Mouse (Mus musculus) ES-E14 (cell line): ENCODE measurements around the gene Trpv1. TPM values are rescaled to one million over a fixed set of nuclear protein-coding genes. Genes with fewer than 3 reads are reported as not detected.

Source experiments
- DNase-seq: peaks from one replicate; pipeline ENCODE4 v3.0.0-alpha.2; 2013; ENCODE audit warnings: low read depth, low spot score
- H3K27ac ChIP-seq: 2 replicates; pipeline ENCODE4 v1.5.1; 2012; ENCODE audit warnings: low read depth, mild to moderate bottlenecking, low read length, moderate library complexity, mixed read lengths; ENCODE audit not compliant: poor library complexity, insufficient read depth, severe bottlenecking
- H3K36me3 ChIP-seq: 2 replicates; pipeline ENCODE4 v1.6.1; 2012; ENCODE audit warnings: mild to moderate bottlenecking, low read length, moderate library complexity, mixed read lengths; ENCODE audit not compliant: control insufficient read depth, poor library complexity, insufficient read depth, severe bottlenecking
- H3K4me1 ChIP-seq, 2 experiments: fragments of 150-350 bp in 1 of 2; sonication (generic) in 1 of 2; 2 replicates each; pipeline ENCODE4 v1.6.1; 2012; ENCODE audit warnings: low read length in 2 of 2, mild to moderate bottlenecking in 1 of 2, mixed read lengths in 1 of 2; ENCODE audit not compliant: control insufficient read depth in 2 of 2, insufficient read depth in 2 of 2, poor library complexity in 1 of 2
- H3K4me3 ChIP-seq, 2 experiments: fragments of 150-350 bp in 1 of 2; sonication (generic) in 1 of 2; 2 replicates each; pipeline ENCODE4 v1.5.1; 2012; ENCODE audit warnings: low read length in 2 of 2, low read depth in 1 of 2, mild to moderate bottlenecking in 1 of 2, mixed read lengths in 1 of 2; ENCODE audit not compliant: insufficient read depth in 1 of 2, poor library complexity in 1 of 2, severe bottlenecking in 1 of 2
- H3K9ac ChIP-seq: 2 replicates; pipeline ENCODE4 v1.6.1; 2012; ENCODE audit warnings: low read depth, mild to moderate bottlenecking, low read length, mixed read lengths; ENCODE audit not compliant: poor library complexity, insufficient read depth, severe bottlenecking
- H3K9me3 ChIP-seq: fragments of 150-350 bp; sonication (generic); 2 replicates; pipeline ENCODE4 v1.6.1; 2012; ENCODE audit warnings: low read depth, mild to moderate bottlenecking, low read length; ENCODE audit not compliant: control insufficient read depth, insufficient read depth
- CHD2 ChIP-seq: IDR thresholded peaks from 2 replicates; pipeline ENCODE4 v1.6.1; 2014; ENCODE audit warnings: mild to moderate bottlenecking, low read depth, low read length, inconsistent platforms
- HCFC1 ChIP-seq: IDR thresholded peaks from 2 replicates; pipeline ENCODE4 v1.6.1; 2012; ENCODE audit warnings: low read length, inconsistent platforms, borderline replicate concordance; ENCODE audit not compliant: insufficient read depth
- MAFK ChIP-seq: IDR thresholded peaks from 2 replicates; pipeline ENCODE4 v1.6.1; 2014; ENCODE audit warnings: mild to moderate bottlenecking, low read depth, low read length, inconsistent platforms; ENCODE audit not compliant: insufficient read depth
- ZC3H11A ChIP-seq: IDR thresholded peaks from 2 replicates; pipeline ENCODE4 v1.6.1; 2012; ENCODE audit warnings: low read depth, mild to moderate bottlenecking, inconsistent platforms, low read length, borderline replicate concordance
- ZNF384 ChIP-seq: IDR thresholded peaks from 2 replicates; pipeline ENCODE4 v1.6.1; 2012; ENCODE audit warnings: low read depth, low read length, inconsistent platforms
- in situ Hi-C, 2 experiments: fragments of 600-800 bp; cut with MboI; formaldehyde crosslinking; loops; one replicate each; pipeline ENCODE4 v1.15.1; 2025; ENCODE audit warnings: low sequenced_read_pairs in 2 of 2, inconsistent platforms in 1 of 2; ENCODE audit not compliant: unreplicated experiment in 2 of 2
- total RNA-seq: library from RNA; depleted of rRNA; stranded (reverse); fragments of 300-350 nt; gene quantifications from 2 replicates; pipeline ENCODE4 v1.2.3, GENCODE M21; 2012; rRNA removed

Trpv1 gene
- 0.16 and 0.22 TPM in 2 replicates for total RNA-seq

DNA sequence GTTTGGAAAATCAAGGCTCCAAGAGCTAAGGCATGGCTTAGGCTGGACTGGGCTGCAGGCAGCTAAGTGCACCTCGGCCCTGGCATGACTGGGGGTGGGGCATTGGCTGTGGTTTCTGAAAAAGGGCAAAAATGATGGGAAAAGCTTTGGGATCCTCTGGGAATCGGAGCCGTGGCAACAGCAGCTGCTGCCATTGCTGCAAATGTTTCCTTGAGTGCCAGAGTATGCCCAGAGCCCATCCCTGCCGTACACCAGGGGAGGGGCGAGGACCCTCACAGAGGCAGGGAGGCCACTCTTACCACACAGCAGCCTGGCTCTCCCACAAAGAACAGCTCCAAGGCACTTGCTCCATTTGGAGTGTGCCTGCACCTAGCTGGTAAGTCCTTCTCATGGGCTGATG, at the start of gene Trpv1:
TSS of gene Trpv1 (plus strand) at position 301 of the 400 bp plus-strand sequence.
- Histone ChIP-seq H3K36me3 (no peaks in the 10 kb centered on the region), H3K4me1 (no peaks in the 10 kb centered on the region), H3K9ac (no peak within 1 kb of the TSS), H3K9me3 (no peaks in the 10 kb centered on the region), H3K27ac (no peak within 1 kb of the TSS), H3K4me3 (no peak within 1 kb of the TSS)
- DNase-seq, result no peak
- in situ Hi-C loops, result no loop called here
- TF ChIP-seq HCFC1 (no peak), ZC3H11A (no peak), CHD2 (no peak), MAFK (no peak), ZNF384 (no peak)

DNA sequence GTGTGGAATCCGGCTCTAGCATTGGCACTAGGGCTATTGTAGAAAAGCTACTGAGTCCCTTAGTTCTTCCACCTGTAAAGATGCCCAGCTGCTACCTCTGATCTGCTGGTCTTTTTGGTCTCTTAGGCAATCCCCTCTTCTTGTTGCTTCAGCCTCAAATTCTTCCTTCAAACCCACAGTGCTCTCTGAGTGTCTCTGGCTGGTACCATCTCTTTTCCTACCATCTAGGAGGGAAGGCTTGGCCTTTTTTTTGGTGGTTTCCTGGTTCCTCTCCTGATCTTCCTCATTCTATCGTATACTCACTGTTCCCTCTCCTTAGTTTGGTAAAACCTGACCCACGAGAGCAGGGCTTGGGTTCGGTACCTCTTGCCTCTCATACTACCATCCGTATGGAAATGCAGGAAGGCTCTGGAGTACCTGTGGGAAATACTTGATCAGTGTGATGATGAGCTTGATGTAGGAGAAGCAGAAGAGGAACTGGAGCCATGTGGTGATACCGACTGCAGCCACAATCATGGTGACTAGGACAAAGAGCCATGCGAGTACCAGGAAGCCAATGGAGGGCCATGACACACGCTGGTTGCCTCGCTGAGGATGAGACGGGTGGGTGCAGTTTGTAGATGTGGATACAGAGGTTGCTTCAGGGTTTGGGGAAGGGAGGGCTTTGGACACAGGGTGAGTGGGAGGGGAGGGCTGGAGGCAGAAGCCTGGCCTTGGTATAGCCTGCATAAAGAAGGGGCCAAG, 48.0 kb upstream of the Trpv1 start:
- TF ChIP-seq CHD2 (no peak), MAFK (no peak), ZC3H11A (no peak), ZNF384 (no peak), HCFC1 (no peak)
- Histone ChIP-seq H3K27ac (no peak overlapping the region), H3K9me3 (no peaks in the 10 kb centered on the region), H3K36me3 (peaks cover 9% of the 10 kb centered on the region), H3K4me1 (no peaks in the 10 kb centered on the region), H3K4me3 (no peak overlapping the region), H3K9ac (no peak overlapping the region)
- in situ Hi-C loops, result no loop called here
- DNase-seq, result no peak

DNA sequence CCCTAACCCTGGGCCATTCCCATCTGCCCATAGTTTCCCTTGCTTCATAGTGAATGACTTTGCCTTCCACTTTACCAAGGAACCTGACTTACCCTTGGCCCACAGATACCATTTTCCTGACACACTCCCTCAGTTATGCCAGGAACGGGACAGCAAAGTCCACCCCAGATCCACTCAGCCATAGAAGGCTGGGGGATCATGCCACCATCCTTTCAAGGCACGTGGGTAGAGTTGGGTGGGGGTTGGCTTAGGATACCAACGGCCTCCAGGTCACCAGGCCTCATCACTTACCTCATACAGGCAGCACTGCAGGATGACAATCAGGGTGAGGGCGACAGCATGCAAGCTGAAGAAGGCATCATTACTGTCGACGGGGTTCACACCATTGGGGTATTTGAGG, 46.9 kb upstream of the Trpv1 start:
- no peaks in the 10 kb centered on the region for H3K9me3 ChIP-seq

DNA sequence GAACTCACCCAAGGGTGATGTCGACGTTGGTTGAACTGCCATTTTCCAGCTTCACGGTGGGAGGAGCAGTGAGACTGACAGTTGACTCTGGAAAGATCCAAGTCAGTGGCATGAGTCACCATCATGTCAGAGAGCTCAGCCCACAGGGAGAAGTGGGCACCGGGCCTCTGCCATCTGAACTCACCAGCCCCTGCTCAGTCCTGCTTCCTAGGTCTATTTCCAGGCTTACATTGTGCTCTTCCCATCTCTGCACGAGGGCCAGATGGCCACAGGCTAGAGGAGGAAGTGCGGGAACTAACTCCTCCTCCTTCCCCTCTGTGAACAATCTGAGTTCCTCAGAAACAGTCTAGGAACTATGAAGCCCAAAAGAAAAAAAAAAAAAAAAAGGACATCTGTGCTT, 41.0 kb upstream of the Trpv1 start:
- Histone ChIP-seq H3K27ac (no peak overlapping the region), H3K4me1 (no peaks in the 10 kb centered on the region), H3K4me3 (no peak overlapping the region), H3K36me3 (peaks cover 2% of the 10 kb centered on the region; the same call in 1 of the 2 replicates), H3K9me3 (no peaks in the 10 kb centered on the region), H3K9ac (no peak overlapping the region)
- in situ Hi-C loops, result no loop called here
- TF ChIP-seq ZNF384 (no peak), HCFC1 (no peak), ZC3H11A (no peak)
- DNase-seq, result no peak

More for the DNA sequence above, 46.9 kb upstream of the Trpv1 start:
- no peak overlapping the region for H3K27ac ChIP-seq
- H3K4me1 ChIP-seq, result no peaks in the 10 kb centered on the region
- no peak for DNase-seq
- no peak overlapping the region for H3K4me3 ChIP-seq
- in situ Hi-C loops, result no loop called here
- H3K9ac ChIP-seq, result no peak overlapping the region
- peaks cover 9% of the 10 kb centered on the region for H3K36me3 ChIP-seq
- TF ChIP-seq ZNF384, result no peak
- TF ChIP-seq MAFK, result no peak
- TF ChIP-seq ZC3H11A, result no peak
- TF ChIP-seq HCFC1, result no peak
- no peak for TF ChIP-seq CHD2
